Mouse (Mus musculus) testis, adult 2 months (tissue): ENCODE results near the gene Adipoq.

ENCODE experiments used
- CTCF ChIP-seq: fragments of 200-500 bp; IDR thresholded peaks from 2 replicates; pipeline ENCODE4 v1.5.1; 2012; ENCODE audit warnings: low read depth, mild to moderate bottlenecking, inconsistent platforms, low read length, moderate library complexity; ENCODE audit not compliant: control insufficient read depth, insufficient read depth, insufficient replicate concordance
- POLR2A ChIP-seq: fragments of 200-500 bp; IDR thresholded peaks from 2 replicates; pipeline ENCODE4 v1.6.1; 2012; ENCODE audit warnings: low read depth, mild to moderate bottlenecking, inconsistent platforms, low read length, moderate library complexity; ENCODE audit not compliant: control insufficient read depth

DNA sequence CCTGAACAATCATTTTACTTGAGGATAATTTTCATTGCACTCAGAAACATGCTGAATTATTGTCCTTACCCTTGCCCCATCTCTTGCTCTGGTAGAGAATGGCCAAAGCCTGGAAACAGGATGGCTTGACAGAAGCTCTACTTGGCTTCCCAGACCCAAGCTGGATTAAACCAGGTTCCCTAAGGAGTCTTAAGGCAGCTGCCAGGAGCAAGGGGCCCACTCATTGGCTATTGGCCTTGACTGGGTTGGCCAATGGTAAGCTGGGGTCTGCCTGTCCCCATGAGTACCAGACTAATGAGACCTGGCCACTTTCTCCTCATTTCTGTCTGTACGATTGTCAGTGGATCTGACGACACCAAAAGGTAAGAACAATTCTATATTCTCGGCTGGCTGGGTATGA is at the start of gene Adipoq:
- TF ChIP-seq CTCF (no peak), POLR2A (no peak)
